Mouse (Mus musculus) CD4-positive, CD25-positive, alpha-beta regulatory T cell, adult 4 months (primary cell): ENCODE measurements around the gene Csad. TPM values are rescaled to one million over a fixed set of nuclear protein-coding genes. Genes with fewer than 3 reads are reported as not detected.
"Not testable (repeated sequence)": the region's sequence is repeated elsewhere in the genome, so short reads cannot be mapped to it uniquely, and the experiment has no call there.

Experiments used
- ATAC-seq: one replicate; pipeline ENCODE4 v1.8.0; 2017
- polyA plus RNA-seq, 2 experiments: library from polyadenylated mRNA; unstranded; fragments of 100-300 nt; shearing (Covaris generic); gene quantifications; one replicate each; pipeline ENCODE4 v1.2.1; 2017

The Csad gene
- polyA plus RNA-seq, 2 experiments from 2014 or later: 10.7 to 16.9 TPM

GRCm38 (mm10) chr15:102233896-102234295 is 29.4 kb upstream of the Csad start:
- peak; percentile 18 for ATAC-seq

- no peak for ATAC-seq
These were observed 28.2 kb upstream of the Csad start for GRCm38 (mm10) chr15:102232764-102233163.

GRCm38 (mm10) chr15:102231748-102232147 is 27.2 kb upstream of the Csad start, which contains the start of gene Itgb7:
Itgb7 (minus strand) TSS chr15:102231944.
- ATAC-seq: peak; percentile 74

GRCm38 (mm10) chr15:102230408-102231321 is 26.1 kb upstream of the Csad start:
- peak; percentile 65 for ATAC-seq

- ATAC-seq: not testable (repeated sequence)
These were observed 21.1 kb upstream of the Csad start for GRCm38 (mm10) chr15:102225619-102226018.

GRCm38 (mm10) chr15:102224992-102225617 is 20.6 kb upstream of the Csad start:
- peak; percentile 89 for ATAC-seq

GRCm38 (mm10) chr15:102224186-102224991 is 19.9 kb upstream of the Csad start:
- ATAC-seq: peak; percentile 46

GRCm38 (mm10) chr15:102222386-102222785 is 17.9 kb upstream of the Csad start:
- ATAC-seq: no peak

- ATAC-seq: peak; percentile 30
These were observed 12.8 kb upstream of the Csad start for GRCm38 (mm10) chr15:102217325-102217724.

GRCm38 (mm10) chr15:102216459-102217228 is 12.1 kb upstream of the Csad start:
- no peak for ATAC-seq

GRCm38 (mm10) chr15:102215624-102216023 is 11.1 kb upstream of the Csad start:
- no peak for ATAC-seq

GRCm38 (mm10) chr15:102214132-102214531 is 9.6 kb upstream of the Csad start:
- ATAC-seq: no peak

- no peak for ATAC-seq
These were observed 7.4 kb upstream of the Csad start for GRCm38 (mm10) chr15:102211895-102212294.

GRCm38 (mm10) chr15:102210816-102211215 is 6.3 kb upstream of the Csad start:
- no peak for ATAC-seq

- no peak for ATAC-seq
These were observed 4.6 kb upstream of the Csad start for GRCm38 (mm10) chr15:102209114-102209513.

GRCm38 (mm10) chr15:102208092-102208561 is 3.6 kb upstream of the Csad start:
- no peak for ATAC-seq

GRCm38 (mm10) chr15:102207351-102207750 is 2.8 kb upstream of the Csad start:
- ATAC-seq: no peak

- ATAC-seq: no peak
These were observed 1.3 kb upstream of the Csad start for GRCm38 (mm10) chr15:102205779-102206178.

GRCm38 (mm10) chr15:102203835-102204381 is 616 bp downstream of the Csad start:
- ATAC-seq: peak; percentile 37

GRCm38 (mm10) chr15:102202971-102203834 is 1.3 kb downstream of the Csad start, which contains the start of gene Zfp740:
Zfp740 (plus strand) TSS chr15:102203249.
- peak; percentile 90 for ATAC-seq
